Mouse (Mus musculus): ENCODE results near the gene Pramel7. TPM values are rescaled to one million over a fixed set of nuclear protein-coding genes. Genes with fewer than 3 reads are reported as not detected.

Pramel7 gene
- polyA plus RNA-seq, 1 experiment from 2014 or later: not detected

GRCm38 (mm10) chr2:87461769-87462168 lies 35.1 kb downstream of the Pramel7 start:
- no peaks in the 10 kb centered on the region for H3K27me3 ChIP-seq (ENCODE audit: insufficient read depth, poor library complexity, severe bottlenecking)
- no peak overlapping the region for H3K27ac ChIP-seq
- DNase-seq (ENCODE audit: low spot score): no peak
- H3K9me3 ChIP-seq: no peaks in the 10 kb centered on the region
- no peaks in the 10 kb centered on the region for H3K4me1 ChIP-seq (replicated peaks)
- no peaks in the 10 kb centered on the region for H3K36me3 ChIP-seq
- no peak overlapping the region for H3K4me3 ChIP-seq
- WGBS: 90% methylated on average over 4 of the region's 4 CpGs

- H3K9me3 ChIP-seq: no peaks in the 10 kb centered on the region
Measured at GRCm38 (mm10) chr2:87453662-87454061, 43.2 kb downstream of the Pramel7 start, which contains the start of gene Olfr1126. Gene Olfr1126 (plus strand): TSS chr2:87453962.

More at GRCm38 (mm10) chr2:87453662-87454061, 43.2 kb downstream of the Pramel7 start, which contains the start of gene Olfr1126:
- no peak for DNase-seq (ENCODE audit: low spot score)
- Histone ChIP-seq H3K27ac (no peak within 1 kb of the TSS), H3K27me3 (ENCODE audit: insufficient read depth, poor library complexity, severe bottlenecking) (no peaks in the 10 kb centered on the region), H3K4me3 (no peak within 1 kb of the TSS), H3K36me3 (no peaks in the 10 kb centered on the region), H3K4me1 (replicated peaks) (no peaks in the 10 kb centered on the region)

Other genes starting within 250 kb of the Pramel7 start
- gene Olfr1115, start 249.1 kb downstream of the Pramel7 start, polyA plus RNA-seq (2016; fragmentation: Nextera tagmentation; extraction: Ambion mirVana): not detected in 2 replicates
- not detected in 2 replicates for gene Olfr1116, start 229.6 kb downstream of the Pramel7 start, polyA plus RNA-seq (2016; fragmentation: Nextera tagmentation; extraction: Ambion mirVana)
- gene Olfr1118, start 189.5 kb downstream of the Pramel7 start, polyA plus RNA-seq (2016; fragmentation: Nextera tagmentation; extraction: Ambion mirVana): not detected in 2 replicates
- gene Olfr1120, start 142.3 kb downstream of the Pramel7 start, polyA plus RNA-seq (2016; fragmentation: Nextera tagmentation; extraction: Ambion mirVana): not detected in 2 replicates
- not detected in 2 replicates for gene Olfr1121, start 127.2 kb downstream of the Pramel7 start, polyA plus RNA-seq (2016; fragmentation: Nextera tagmentation; extraction: Ambion mirVana)
- not detected in 2 replicates for gene Olfr1122, start 111.2 kb downstream of the Pramel7 start, polyA plus RNA-seq (2016; fragmentation: Nextera tagmentation; extraction: Ambion mirVana)
- not detected in 2 replicates for gene Olfr1123, start 80.5 kb downstream of the Pramel7 start, polyA plus RNA-seq (2016; fragmentation: Nextera tagmentation; extraction: Ambion mirVana)
- 0.07 and 0.10 TPM in 2 replicates for gene Olfr1124, start 66.8 kb downstream of the Pramel7 start, polyA plus RNA-seq (2016; fragmentation: Nextera tagmentation; extraction: Ambion mirVana)
- gene Olfr1126, start 43.1 kb downstream of the Pramel7 start, polyA plus RNA-seq (2016; fragmentation: Nextera tagmentation; extraction: Ambion mirVana): not detected in 2 replicates
- not detected in 2 replicates for gene Pramel6, start 9.5 kb upstream of the Pramel7 start, polyA plus RNA-seq (2016; fragmentation: Nextera tagmentation; extraction: Ambion mirVana)
- not detected in 2 replicates for gene Olfr153, start 34.7 kb upstream of the Pramel7 start, polyA plus RNA-seq (2016; fragmentation: Nextera tagmentation; extraction: Ambion mirVana)
- gene Olfr1128, start 48.4 kb upstream of the Pramel7 start, polyA plus RNA-seq (2016; fragmentation: Nextera tagmentation; extraction: Ambion mirVana): not detected in 2 replicates
- gene Olfr1129, start 76.8 kb upstream of the Pramel7 start, polyA plus RNA-seq (2016; fragmentation: Nextera tagmentation; extraction: Ambion mirVana): not detected in 2 replicates
- not detected in 2 replicates for gene Olfr1130, start 109.1 kb upstream of the Pramel7 start, polyA plus RNA-seq (2016; fragmentation: Nextera tagmentation; extraction: Ambion mirVana)
- not detected in 2 replicates for gene Olfr1131, start 130.0 kb upstream of the Pramel7 start, polyA plus RNA-seq (2016; fragmentation: Nextera tagmentation; extraction: Ambion mirVana)
- not detected in 2 replicates for gene Olfr1132, start 140.4 kb upstream of the Pramel7 start, polyA plus RNA-seq (2016; fragmentation: Nextera tagmentation; extraction: Ambion mirVana)
- gene Olfr1133, start 150.3 kb upstream of the Pramel7 start, polyA plus RNA-seq (2016; fragmentation: Nextera tagmentation; extraction: Ambion mirVana): not detected in 2 replicates
- gene Olfr1134, start 161.4 kb upstream of the Pramel7 start, polyA plus RNA-seq (2016; fragmentation: Nextera tagmentation; extraction: Ambion mirVana): not detected in 2 replicates
- gene Olfr1135, start 176.6 kb upstream of the Pramel7 start, polyA plus RNA-seq (2016; fragmentation: Nextera tagmentation; extraction: Ambion mirVana): not detected in 2 replicates
- gene Olfr1136, start 196.9 kb upstream of the Pramel7 start, polyA plus RNA-seq (2016; fragmentation: Nextera tagmentation; extraction: Ambion mirVana): not detected in 2 replicates
- gene Olfr1137, start 216.1 kb upstream of the Pramel7 start, polyA plus RNA-seq (2016; fragmentation: Nextera tagmentation; extraction: Ambion mirVana): not detected in 2 replicates
- gene Olfr1138, start 242.9 kb upstream of the Pramel7 start, polyA plus RNA-seq (2016; fragmentation: Nextera tagmentation; extraction: Ambion mirVana): not detected in 2 replicates
- not detected in 2 replicates for gene Olfr1140, start 246.7 kb upstream of the Pramel7 start, polyA plus RNA-seq (2016; fragmentation: Nextera tagmentation; extraction: Ambion mirVana)

Measured in hindbrain, embryonic 10.5 days (tissue).